Comparison of ENCODE assay signal across 8 mouse cellular contexts in genomic region chr7:144469181-144469641, GRCm38 (mm10). TPM values are rescaled to one million over a fixed set of nuclear protein-coding genes. Genes with fewer than 3 reads are reported as not detected.
A peak's percentile ranks its signal among the peaks of the same experiment; 100 is the strongest.
DNase-seq lines count a peak whose midpoint lies in the region; ATAC-seq and TF ChIP-seq lines count a peak whose summit lies in the region.

No protein-coding gene starts in this region.

- peak overlapping the region; percentile 87 for H3K4me3 ChIP-seq in limb, embryonic 12.5 days (replicated peaks)
- peak overlapping the region; percentile 85 for H3K4me3 ChIP-seq in midbrain, postnatal 0 days (ENCODE audit: low read depth, low read length)

- no peaks in the 10 kb centered on the region for H3K9me3 ChIP-seq in limb, embryonic 12.5 days
- H3K9me3 ChIP-seq in midbrain, postnatal 0 days (ENCODE audit: low read length), result no peaks in the 10 kb centered on the region

- H3K36me3 ChIP-seq in limb, embryonic 12.5 days, result peaks cover 23% of the 10 kb centered on the region
- H3K36me3 ChIP-seq in midbrain, postnatal 0 days (ENCODE audit: insufficient read depth, low read length), result peaks cover 9% of the 10 kb centered on the region

- peaks cover 15% of the 10 kb centered on the region for H3K4me1 ChIP-seq in limb, embryonic 12.5 days (replicated peaks)
- H3K4me1 ChIP-seq in midbrain, postnatal 0 days (ENCODE audit: insufficient read depth, low read length), result peaks cover 8% of the 10 kb centered on the region; the same call in 1 of the 2 replicates

- ATAC-seq in limb, embryonic 12.5 days (ENCODE audit: insufficient number of reproducible peaks, insufficient read depth, low FRiP score, low TSS enrichment, low read depth), result no peak
- no peak for ATAC-seq in midbrain, postnatal 0 days (ENCODE audit: low FRiP score)
- ATAC-seq in inflammation-experienced regulatory T-cells, adult 6 months, result no peak
- ATAC-seq in activated CD4-positive, CD25-positive, alpha-beta regulatory T cell, adult 4 months, result no peak

- 22% methylated on average over 4 of the region's 4 CpGs for WGBS in limb, embryonic 12.5 days
- 19% methylated on average over 4 of the region's 4 CpGs for WGBS in midbrain, postnatal 0 days

- H3K27ac ChIP-seq in limb, embryonic 12.5 days, result peak overlapping the region; percentile 74; the same call in 1 of the 2 replicates
- H3K27ac ChIP-seq in midbrain, postnatal 0 days (ENCODE audit: low read depth, low read length), result peak overlapping the region; percentile 51

- peak; percentile 16 for TF ChIP-seq CTCF in midbrain, postnatal 0 days (IDR thresholded peaks at IDR 0.05)

- no peaks in the 10 kb centered on the region for H3K27me3 ChIP-seq in limb, embryonic 12.5 days
- H3K27me3 ChIP-seq in midbrain, postnatal 0 days (ENCODE audit: insufficient read depth, low read length), result no peaks in the 10 kb centered on the region

- H3K9ac ChIP-seq in limb, embryonic 12.5 days (replicated peaks), result peak overlapping the region; percentile 95
- H3K9ac ChIP-seq in midbrain, postnatal 0 days (replicated peaks; ENCODE audit: low read length, poor library complexity, severe bottlenecking), result peak overlapping the region; percentile 96

- peak; percentile 30 for DNase-seq in gastrocnemius, postnatal 10 days
- DNase-seq in gastrocnemius, adult 8-10 months (ENCODE audit: low spot score in 2 of 2), result no peak
- peak; percentile 7 for DNase-seq in embryo, embryonic 11 days
- DNase-seq in heart, postnatal 4 days, result peak; percentile 59
- no peak for DNase-seq in midbrain, postnatal 0 days (ENCODE audit: low spot score)

- peak overlapping the region; percentile 83 for H3K4me2 ChIP-seq in limb, embryonic 12.5 days
- H3K4me2 ChIP-seq in midbrain, postnatal 0 days (ENCODE audit: low read depth, low read length, poor library complexity, severe bottlenecking), result peak overlapping the region; percentile 82

RNA-seq across cellular contexts. Expression of gene Cttn, which starts 1.6 kb away (rescaled TPM):
- 10 to 100 TPM; 55.7 to 62.8 TPM for total RNA-seq in gastrocnemius, postnatal 10 days (2021)
- total RNA-seq in gastrocnemius, adult 8-10 months (2022), result 10 to 100 TPM; 16.6 to 19.3 (median 17.9) TPM
- total RNA-seq in heart, postnatal 4 days (2021), result 10 to 100 TPM; 88.0 to 93.4 TPM
- 179 and 193 TPM in 2 replicates for polyA plus RNA-seq in limb, embryonic 12.5 days (2016; fragmentation: Nextera tagmentation; extraction: Ambion mirVana)
- 131 and 150 TPM in 2 replicates for total RNA-seq in midbrain, postnatal 0 days (2014; rRNA removed)
- 162 and 165 TPM in 2 replicates for polyA plus RNA-seq in midbrain, postnatal 0 days (2015; fragmentation: Nextera tagmentation; extraction: Ambion mirVana)
- 1 to 10 TPM; 2.3 to 5.5 (median 4.5) TPM for polyA plus RNA-seq in inflammation-experienced regulatory T-cells, adult 6 months (2017; shearing (Covaris generic))
- 1 to 10 TPM; 2.8 to 4.2 TPM for polyA plus RNA-seq in activated CD4-positive, CD25-positive, alpha-beta regulatory T cell, adult 4 months (2017; shearing (Covaris generic))

Comparison
In these comparisons a context has a peak if more than half of its experiments do, and no peak if none do; other contexts are left out.
1. DNase-seq: peak in gastrocnemius, postnatal 10 days (single experiment), embryo, embryonic 11 days (single experiment) and heart, postnatal 4 days (single experiment); none in gastrocnemius, adult 8-10 months (0 of 2) and midbrain, postnatal 0 days (single experiment).